Comparison of ENCODE assay signal across 8 mouse cellular contexts in genomic region chr7:89841670-89842403, GRCm38 (mm10).
DNase-seq lines count a peak whose midpoint lies in the region; ATAC-seq and TF ChIP-seq lines count a peak whose summit lies in the region.

No protein-coding gene starts in this region.

- no peaks in the 10 kb centered on the region for H3K27me3 ChIP-seq in ES-Bruce4 (ENCODE audit: control insufficient read depth, insufficient read depth, low read length, poor library complexity, severe bottlenecking)
- no peaks in the 10 kb centered on the region for H3K27me3 ChIP-seq in forebrain, embryonic 14.5 days (replicated peaks; ENCODE audit: control insufficient read depth, insufficient read depth, low read length)

- H3K4me2 ChIP-seq in forebrain, embryonic 14.5 days (ENCODE audit: low read length) = no peak overlapping the region

- peak; percentile 86 for ATAC-seq in forebrain, embryonic 14.5 days
- ATAC-seq in neutrophil, adult 5-6 weeks (ENCODE audit: extremely low read depth, insufficient number of reproducible peaks, low FRiP score, poor library complexity, severe bottlenecking) = peak; percentile 53; the same call in 1 of the 2 replicates

- H3K4me3 ChIP-seq in ES-Bruce4 (ENCODE audit: low read depth, low read length) = no peak overlapping the region
- H3K4me3 ChIP-seq in forebrain, embryonic 14.5 days (ENCODE audit: low read depth, low read length) = no peak overlapping the region
- H3K4me3 ChIP-seq in lung, adult 2 months (replicated peaks; ENCODE audit: extremely low read depth, low read depth, low read length) = peak overlapping the region; percentile 12

- H3K9ac ChIP-seq in ES-Bruce4 (ENCODE audit: low read depth, poor library complexity, severe bottlenecking) = no peak overlapping the region
- H3K9ac ChIP-seq in forebrain, embryonic 14.5 days (ENCODE audit: low read length) = no peak overlapping the region

- TF ChIP-seq CTCF in ES-Bruce4 (IDR thresholded peaks at IDR 0.05; ENCODE audit: low read depth, low read length) = peak; percentile 29
- TF ChIP-seq CTCF in lung, adult 2 months (IDR thresholded peaks at IDR 0.05; ENCODE audit: insufficient read depth, low read length) = peak; percentile 47; the same call in 1 of the 2 replicates

- WGBS in forebrain, embryonic 14.5 days = 36% methylated on average over 15 of the region's 15 CpGs
- 24% methylated on average over 15 of the region's 15 CpGs for WGBS in lung, adult 2 months

- TF ChIP-seq POLR2A in ES-Bruce4 (IDR thresholded peaks at IDR 0.05; ENCODE audit: insufficient read depth, low read length) = no peak
- no peak for TF ChIP-seq POLR2A in lung, adult 2 months (IDR thresholded peaks at IDR 0.05; ENCODE audit: borderline replicate concordance, extremely low read depth, low read depth, low read length)

- intact Hi-C loops in heart, postnatal 25 days (cut with DNase I) = loop anchor here (1.0 to 10.0 kb wide), 2 partner anchors 342 to 367 kb away; no protein-coding TSS in a partner anchor

- no peaks in the 10 kb centered on the region for H3K4me1 ChIP-seq in ES-Bruce4 (ENCODE audit: control insufficient read depth, insufficient read depth, low read length)
- no peaks in the 10 kb centered on the region for H3K4me1 ChIP-seq in forebrain, embryonic 14.5 days (ENCODE audit: control insufficient read depth, insufficient read depth, low read length)
- peaks cover 6% of the 10 kb centered on the region for H3K4me1 ChIP-seq in lung, adult 2 months (ENCODE audit: control insufficient read depth, insufficient read depth, low read length)

- H3K27ac ChIP-seq in ES-Bruce4 (ENCODE audit: insufficient read depth, low read length) = no peak overlapping the region
- no peak overlapping the region for H3K27ac ChIP-seq in forebrain, embryonic 14.5 days (ENCODE audit: low read depth, low read length)

- H3K9me3 ChIP-seq in ES-Bruce4 (replicated peaks; ENCODE audit: control insufficient read depth, insufficient read depth, low read length, poor library complexity, severe bottlenecking) = no peaks in the 10 kb centered on the region
- no peaks in the 10 kb centered on the region for H3K9me3 ChIP-seq in forebrain, embryonic 14.5 days (replicated peaks; ENCODE audit: control insufficient read depth, low read length)

- no peaks in the 10 kb centered on the region for H3K36me3 ChIP-seq in ES-Bruce4 (ENCODE audit: control insufficient read depth, insufficient read depth, low read length, poor library complexity, severe bottlenecking)
- no peaks in the 10 kb centered on the region for H3K36me3 ChIP-seq in forebrain, embryonic 14.5 days (ENCODE audit: control insufficient read depth, insufficient read depth, low read length)

- TF ChIP-seq EP300 in ES-Bruce4 (IDR thresholded peaks at IDR 0.05; ENCODE audit: insufficient read depth, low read depth, low read length) = no peak

- DNase-seq in c-Kit-positive CD71-positive TER-119-negative erythroid progenitor cells, embryonic 14.5 days (ENCODE audit: low read depth) = peak; percentile 51
- DNase-seq in forebrain, embryonic 14.5 days (ENCODE audit: low spot score) = peak; percentile 96
- DNase-seq in heart, postnatal 25 days (ENCODE audit: low spot score) = peak; percentile 36
- DNase-seq in kidney, postnatal 4 days = peak; percentile 88 to 90
- DNase-seq in lung, adult 2 months = peak; percentile 76
- DNase-seq in thymus, adult 18-20 months = peak; percentile 7 to 26

Comparison
In these comparisons a context has a peak if more than half of its experiments do, and no peak if none do; other contexts are left out.
1. DNase-seq: peak in every context shown above with its lines; median percentile 96 in forebrain, embryonic 14.5 days; 89 in kidney, postnatal 4 days; 76 in lung, adult 2 months; 51 in c-Kit-positive CD71-positive TER-119-negative erythroid progenitor cells, embryonic 14.5 days; 36 in heart, postnatal 25 days; 16 in thymus, adult 18-20 months.